Mouse (Mus musculus): Measurements from ENCODE around the gene BC029722.

GRCm38 (mm10) chr2:155805925-155806255, 13.3 kb downstream of the BC029722 start:
- no peak for TF ChIP-seq POLR2A (IDR thresholded peaks at IDR 0.05; ENCODE audit: insufficient read length, low read depth)
- TF ChIP-seq SRF (IDR thresholded peaks at IDR 0.05; ENCODE audit: control insufficient read depth, insufficient read length, low read depth) = no peak
- TF ChIP-seq MAX (IDR thresholded peaks at IDR 0.05; ENCODE audit: low read depth) = no peak
- TF ChIP-seq MYOD1 (IDR thresholded peaks at IDR 0.05; ENCODE audit: control insufficient read depth in 1 of 3, insufficient read length in 2 of 3, low read depth in 2 of 3) = no peak
- TF ChIP-seq CEBPB (IDR thresholded peaks at IDR 0.05; ENCODE audit: insufficient read depth, poor library complexity, severe bottlenecking) = no peak
- TF ChIP-seq E2F4 (IDR thresholded peaks at IDR 0.05; ENCODE audit: insufficient read depth) = no peak
- no peak for TF ChIP-seq TCF12 (IDR thresholded peaks at IDR 0.05; ENCODE audit: insufficient read depth, poor library complexity, severe bottlenecking)
- TF ChIP-seq POLR2AphosphoS2 (IDR thresholded peaks at IDR 0.05; ENCODE audit: insufficient read length, low read depth) = no peak
- no peak for TF ChIP-seq USF1 (IDR thresholded peaks at IDR 0.05; ENCODE audit: low read depth)
- TF ChIP-seq TCF3 (IDR thresholded peaks at IDR 0.05; ENCODE audit: insufficient read length, low read depth) = no peak
